Mouse (Mus musculus): ENCODE measurements around the gene Amigo2.

Gene Amigo2

GRCm38 (mm10) chr15:97267094-97267695 lies 20.1 kb upstream of the Amigo2 start:
- DNase-seq (ENCODE audit: low read depth, low spot score), result no peak

DNA sequence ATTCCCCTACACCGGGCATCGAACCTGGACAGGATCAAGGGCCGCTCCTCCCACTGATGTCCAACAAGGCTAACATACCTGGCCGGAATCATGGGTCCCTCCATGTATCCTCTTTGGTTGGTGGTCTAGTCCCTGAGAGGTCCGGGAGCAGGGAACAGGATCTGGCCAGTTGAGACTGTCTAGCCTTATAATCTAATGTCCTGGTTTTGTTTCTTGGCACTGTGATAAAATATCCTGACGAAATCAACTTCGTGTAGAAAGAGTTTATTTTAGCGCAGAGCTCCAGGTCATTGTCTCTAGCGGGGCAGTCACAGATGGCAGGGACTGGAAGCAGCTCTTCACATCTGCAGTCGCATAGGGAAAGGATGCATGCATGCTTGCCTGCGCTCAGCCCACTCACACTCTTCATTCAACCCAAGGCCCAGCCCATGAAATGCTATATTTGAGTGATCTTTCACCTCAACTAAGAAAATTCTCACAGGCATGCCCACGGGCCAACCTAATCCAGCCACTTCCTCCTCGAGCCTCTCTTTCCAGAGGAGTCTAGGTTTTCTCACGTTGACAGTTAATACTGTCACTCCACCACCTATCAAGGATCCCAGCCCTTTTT lies 19.3 kb upstream of the Amigo2 start:
- no peak for DNase-seq (ENCODE audit: low read depth, low spot score)

GRCm38 (mm10) chr15:97262251-97262650 lies 15.2 kb upstream of the Amigo2 start:
- DNase-seq (ENCODE audit: low read depth, low spot score), result no peak

- no peak for DNase-seq (ENCODE audit: low read depth, low spot score)
Observed at GRCm38 (mm10) chr15:97259968-97260597, 13.0 kb upstream of the Amigo2 start.

DNA sequence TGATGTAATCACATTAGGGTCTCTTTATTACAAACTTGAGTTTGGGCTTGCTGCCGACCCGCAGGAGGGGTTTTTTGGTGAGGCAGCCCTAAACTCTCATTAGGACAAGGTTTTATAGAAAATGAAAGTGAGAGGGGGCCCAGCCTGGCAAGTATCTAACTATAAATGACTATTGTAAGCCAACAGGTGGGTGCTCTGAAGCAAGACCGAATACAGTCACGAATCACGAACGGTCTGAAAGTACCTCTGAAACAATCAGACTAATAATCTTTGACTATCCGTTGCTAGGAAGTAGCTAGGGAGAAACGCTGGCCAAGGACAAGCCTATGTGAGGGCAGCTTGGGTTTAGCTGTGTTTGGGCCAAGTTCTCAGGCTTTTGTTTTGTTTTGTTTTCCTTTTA lies 12.2 kb upstream of the Amigo2 start:
- DNase-seq (ENCODE audit: low read depth, low spot score), result no peak

GRCm38 (mm10) chr15:97258483-97259230 lies 11.6 kb upstream of the Amigo2 start:
- DNase-seq (ENCODE audit: low read depth, low spot score), result no peak

- peak; percentile 32 for DNase-seq (ENCODE audit: low read depth, low spot score)
Observed at GRCm38 (mm10) chr15:97257206-97257775, 10.2 kb upstream of the Amigo2 start.

- no peak for DNase-seq (ENCODE audit: low read depth, low spot score)
Observed at GRCm38 (mm10) chr15:97256411-97256810, 9.3 kb upstream of the Amigo2 start.

DNA sequence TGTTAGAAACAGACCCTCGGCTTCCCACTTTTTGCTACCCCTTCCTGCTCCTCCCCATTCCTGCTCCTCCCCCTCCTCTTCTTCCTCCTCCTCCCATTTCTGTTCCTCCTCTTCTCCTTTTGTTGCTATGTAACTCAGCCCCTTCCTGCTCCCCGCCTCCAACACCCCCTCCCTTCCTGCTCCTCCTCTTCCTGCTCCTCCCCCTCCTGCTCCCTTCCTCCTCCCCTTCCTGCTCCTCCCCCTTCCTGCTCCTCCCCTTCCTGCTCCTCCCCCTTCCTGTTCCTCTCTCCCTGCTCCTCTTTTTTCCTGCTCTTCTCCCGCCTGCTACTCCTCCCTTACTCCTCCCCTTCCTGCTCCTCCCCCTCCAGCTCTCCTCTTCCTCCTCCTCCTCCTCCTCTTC lies 8.7 kb upstream of the Amigo2 start:
- no peak for DNase-seq (ENCODE audit: low read depth, low spot score)

DNA sequence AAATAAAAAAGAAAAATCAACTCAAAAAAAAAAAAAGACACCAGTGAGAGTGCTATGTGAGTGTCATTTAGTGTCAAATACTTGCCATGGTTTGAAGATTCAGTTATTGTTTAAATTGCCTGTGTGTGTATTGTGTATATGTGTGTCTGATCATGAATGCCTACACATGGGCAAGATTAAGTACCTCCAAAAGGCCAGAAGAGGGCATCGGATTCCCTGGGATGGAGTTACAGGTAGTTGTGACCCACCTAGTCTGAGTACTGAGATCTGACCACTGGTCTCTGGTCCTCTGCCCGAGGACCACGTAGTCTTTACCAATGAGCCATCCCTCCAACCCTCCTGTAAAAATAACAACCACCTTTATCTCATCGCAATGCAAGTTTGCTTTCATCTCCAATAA lies 7.3 kb upstream of the Amigo2 start:
- DNase-seq (ENCODE audit: low read depth, low spot score), result no peak

DNA sequence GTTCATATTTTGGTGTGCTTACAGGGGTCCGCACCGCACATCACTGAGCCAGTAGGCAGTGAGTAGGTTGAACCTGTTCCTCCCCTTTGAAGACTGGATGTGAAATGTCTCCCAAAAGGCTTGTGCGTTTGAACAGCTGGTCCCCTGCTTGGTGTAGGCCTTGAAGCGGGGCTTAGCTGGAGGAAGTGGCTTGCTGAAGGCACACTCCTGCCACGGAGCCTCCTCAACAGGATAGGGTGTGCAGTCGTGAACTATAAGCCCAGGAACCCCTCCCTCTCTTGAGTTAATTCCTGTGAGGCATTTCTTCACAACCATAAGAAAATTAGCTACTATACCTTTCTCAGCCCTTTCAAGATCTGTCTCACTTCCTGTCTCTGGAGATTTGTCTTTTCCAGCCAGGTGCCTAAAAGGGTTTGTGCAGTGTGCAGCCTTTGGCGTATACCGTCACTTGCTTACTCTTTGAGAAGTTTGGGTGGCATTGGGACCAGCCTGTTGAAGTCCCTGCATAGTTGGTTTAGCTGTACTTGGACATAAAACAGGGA lies 5.5 kb upstream of the Amigo2 start:
- no peak for DNase-seq (ENCODE audit: low read depth, low spot score)

GRCm38 (mm10) chr15:97249322-97249721 lies 2.2 kb upstream of the Amigo2 start:
- no peak for DNase-seq (ENCODE audit: low read depth, low spot score)

DNA sequence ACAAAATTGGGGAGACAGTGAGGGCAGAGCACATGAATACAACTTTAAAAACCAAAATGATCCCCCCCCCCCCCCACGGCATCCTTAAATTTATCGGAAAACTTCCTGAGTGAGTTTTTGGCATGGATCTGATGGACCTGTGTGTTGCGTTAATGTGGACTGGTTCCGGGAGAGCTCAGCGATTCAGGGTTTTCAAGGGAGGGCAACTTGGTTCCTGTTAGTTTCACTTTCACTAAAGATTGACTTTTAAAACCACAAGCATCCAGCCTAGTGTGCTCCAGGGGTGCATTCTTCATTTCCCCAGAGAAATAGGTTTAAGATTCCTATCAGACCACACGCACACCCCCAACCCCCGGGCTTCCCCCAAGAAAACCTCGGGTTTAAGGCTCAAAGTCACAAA lies 1.2 kb upstream of the Amigo2 start:
- peak; percentile 94 for DNase-seq (ENCODE audit: low read depth, low spot score)

GRCm38 (mm10) chr15:97247791-97248161 lies 689 bp upstream of the Amigo2 start:
- peak; percentile 66 for DNase-seq (ENCODE audit: low read depth, low spot score)

GRCm38 (mm10) chr15:97246256-97246655 lies 831 bp downstream of the Amigo2 start:
- DNase-seq (ENCODE audit: low read depth, low spot score), result no peak

GRCm38 (mm10) chr15:97245392-97245791 lies 1.7 kb downstream of the Amigo2 start:
- DNase-seq (ENCODE audit: low read depth, low spot score), result no peak

- peak; percentile 29 for DNase-seq (ENCODE audit: low read depth, low spot score)
Observed at GRCm38 (mm10) chr15:97236943-97237342, 10.1 kb downstream of the Amigo2 start.

GRCm38 (mm10) chr15:97235183-97235582 lies 11.9 kb downstream of the Amigo2 start:
- DNase-seq (ENCODE audit: low read depth, low spot score), result peak; percentile 79

DNA sequence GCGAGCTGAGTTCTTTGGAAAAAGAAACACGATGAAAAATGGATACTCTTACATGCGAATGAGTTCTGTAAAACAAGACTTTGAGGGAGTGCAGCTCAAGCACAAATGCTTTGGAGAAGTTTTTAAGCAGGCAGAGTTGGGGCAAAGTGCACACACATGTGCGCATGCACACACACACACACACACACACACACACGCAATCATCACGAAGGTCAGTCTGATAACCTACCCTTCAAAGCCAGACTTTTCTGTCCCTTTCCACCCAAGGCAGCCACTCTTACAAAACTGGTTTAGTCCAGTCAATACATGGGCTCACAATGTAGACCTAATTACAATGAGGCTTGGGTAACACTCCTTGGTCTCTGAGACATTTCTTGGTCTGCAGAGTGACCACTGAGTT lies 13.0 kb downstream of the Amigo2 start:
- DNase-seq (ENCODE audit: low read depth, low spot score), result no peak

- DNase-seq (ENCODE audit: low read depth, low spot score), result no peak
Observed at GRCm38 (mm10) chr15:97229494-97230077, 17.5 kb downstream of the Amigo2 start.

- no peak for DNase-seq (ENCODE audit: low read depth, low spot score)
Observed at GRCm38 (mm10) chr15:97224003-97224402, 23.1 kb downstream of the Amigo2 start.

- no peak for DNase-seq (ENCODE audit: low read depth, low spot score)
Observed at GRCm38 (mm10) chr15:97223431-97223830, 23.7 kb downstream of the Amigo2 start.

Data from 3T3-L1 (cell line).